Mouse (Mus musculus): ENCODE results near the gene Rbpj. TPM values are rescaled to one million over a fixed set of nuclear protein-coding genes. Genes with fewer than 3 reads are reported as not detected.

Gene Rbpj
- polyA plus RNA-seq, 1 experiment from 2014 or later, result 67.9 TPM

Other genes with a start within 250 kb of the Rbpj start
- 58.2 and 59.1 TPM in 2 replicates for gene Smim20, start 199.1 kb upstream of the Rbpj start, polyA plus RNA-seq (2016; fragmentation: Nextera tagmentation; extraction: Ambion mirVana)
- gene Cckar, start 241.6 kb downstream of the Rbpj start, polyA plus RNA-seq (2016; fragmentation: Nextera tagmentation; extraction: Ambion mirVana), result 1.7 and 2.2 TPM in 2 replicates

Data from forebrain, embryonic 12.5 days (tissue).